Mouse (Mus musculus): ENCODE data around the gene Cyp46a1.

Gene Cyp46a1

GRCm38 (mm10) chr12:108396081-108396947 lies 62.1 kb downstream of the Cyp46a1 start:
- in situ Hi-C loops (cut with MboI, MseI) = no loop called here

GRCm38 (mm10) chr12:108398681-108399080 lies 64.5 kb downstream of the Cyp46a1 start:
- in situ Hi-C loops (cut with MboI, MseI) = no loop called here

GRCm38 (mm10) chr12:108399191-108399590 lies 65.0 kb downstream of the Cyp46a1 start:
- in situ Hi-C loops (cut with MboI, MseI) = no loop called here

- in situ Hi-C loops (cut with MboI, MseI) = no loop called here
Observed at GRCm38 (mm10) chr12:108400951-108401350, 66.8 kb downstream of the Cyp46a1 start.

- in situ Hi-C loops (cut with MboI, MseI) = no loop called here
Observed at GRCm38 (mm10) chr12:108403957-108404356, 69.8 kb downstream of the Cyp46a1 start.

GRCm38 (mm10) chr12:108409100-108409499 lies 74.9 kb downstream of the Cyp46a1 start:
- in situ Hi-C loops (cut with MboI, MseI) = no loop called here

GRCm38 (mm10) chr12:108410416-108411208 lies 76.4 kb downstream of the Cyp46a1 start:
- in situ Hi-C loops (cut with MboI, MseI) = no loop called here

Data from regulatory T cell (primary cell).